Mouse (Mus musculus) forelimb bud, embryonic 11.5 days (tissue): ENCODE measurements around the gene Syne3.

Experiments used
- DNase-seq: peaks from one replicate; pipeline ENCODE4 v3.0.0-alpha.2; 2012; ENCODE audit warnings: low read depth, low spot score

Gene Syne3

DNA sequence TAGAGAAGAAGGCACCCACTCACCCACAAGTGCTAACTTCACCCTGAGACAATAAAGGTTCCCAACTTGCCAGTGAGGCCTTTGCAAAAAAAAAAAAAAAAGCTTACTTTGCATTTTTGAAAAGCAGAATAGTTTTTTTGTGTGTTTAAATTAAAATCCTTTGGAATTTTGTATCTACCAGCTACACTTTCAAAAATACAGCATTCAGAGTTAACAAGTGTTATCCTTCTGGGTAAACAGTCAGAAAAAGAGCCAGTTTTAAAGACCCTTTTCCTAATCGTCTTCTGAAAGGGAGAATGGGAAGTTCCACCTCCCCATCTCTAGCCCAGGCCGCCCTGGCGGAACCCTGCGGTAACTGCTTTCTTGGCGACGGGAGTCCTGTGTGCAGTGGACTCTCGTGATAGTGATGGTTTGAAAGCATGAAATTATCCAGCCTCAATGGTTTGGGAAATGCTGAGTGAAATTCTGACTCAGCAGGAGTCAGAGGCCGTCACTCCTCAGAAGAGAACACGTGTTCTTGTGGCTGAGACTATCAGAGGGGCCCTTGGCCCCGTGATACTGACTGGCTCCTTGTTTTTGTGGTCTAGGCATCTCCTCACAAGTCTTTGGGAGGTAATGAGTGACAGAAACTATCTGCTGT lies 16.5 kb upstream of the Syne3 start:
- DNase-seq = no peak

DNA sequence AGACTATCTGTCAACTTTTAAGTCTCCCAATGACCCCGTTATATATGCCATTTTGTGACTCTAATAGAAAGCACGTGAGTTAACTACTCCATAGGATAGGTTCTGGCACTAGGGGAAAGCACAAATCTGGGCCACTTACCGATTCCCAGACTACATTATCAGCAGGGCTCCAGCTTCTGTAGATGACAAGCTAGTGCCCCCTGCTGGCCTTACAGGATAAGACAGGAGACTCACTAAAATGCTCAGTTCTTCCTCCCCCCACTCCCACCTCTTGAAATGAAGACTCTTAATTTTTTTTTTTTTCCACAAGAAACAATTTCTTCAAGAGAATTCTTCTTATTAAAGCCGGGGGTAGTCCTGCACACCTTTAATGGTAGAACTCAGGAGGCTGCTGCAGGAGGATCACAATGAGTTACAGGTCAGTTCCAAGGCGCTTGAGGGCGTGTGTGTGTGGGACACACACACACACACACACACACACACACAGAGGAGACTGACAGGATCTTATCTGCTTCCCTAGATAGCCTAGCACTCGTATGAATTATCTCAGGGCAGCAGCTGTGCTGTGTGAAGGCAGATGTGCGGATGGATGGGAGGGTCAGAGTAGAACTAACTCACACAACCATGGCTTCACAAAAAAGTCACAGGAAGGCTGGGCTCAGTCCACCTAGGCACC lies 15.8 kb upstream of the Syne3 start:
- peak; percentile 68 for DNase-seq

DNA sequence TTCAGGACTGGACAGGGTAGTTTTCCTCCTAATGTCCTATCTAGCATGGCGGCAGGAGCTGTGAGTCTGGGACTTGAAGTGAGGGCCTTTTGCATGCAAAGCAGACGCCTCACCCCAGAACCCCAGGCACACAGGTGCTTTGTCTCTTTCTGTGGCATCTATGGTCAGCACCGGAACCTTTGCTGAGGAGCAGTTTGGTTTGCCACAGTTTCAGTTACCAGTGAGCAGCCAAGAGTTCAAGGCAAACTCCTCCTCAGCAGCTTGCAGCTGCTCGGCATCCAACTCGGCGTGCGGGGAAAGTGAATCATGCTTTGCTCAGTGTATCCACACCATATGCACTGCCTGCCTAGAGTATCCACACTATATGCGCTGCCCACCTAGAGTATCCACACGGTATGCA lies 13.2 kb upstream of the Syne3 start:
- DNase-seq = no peak

DNA sequence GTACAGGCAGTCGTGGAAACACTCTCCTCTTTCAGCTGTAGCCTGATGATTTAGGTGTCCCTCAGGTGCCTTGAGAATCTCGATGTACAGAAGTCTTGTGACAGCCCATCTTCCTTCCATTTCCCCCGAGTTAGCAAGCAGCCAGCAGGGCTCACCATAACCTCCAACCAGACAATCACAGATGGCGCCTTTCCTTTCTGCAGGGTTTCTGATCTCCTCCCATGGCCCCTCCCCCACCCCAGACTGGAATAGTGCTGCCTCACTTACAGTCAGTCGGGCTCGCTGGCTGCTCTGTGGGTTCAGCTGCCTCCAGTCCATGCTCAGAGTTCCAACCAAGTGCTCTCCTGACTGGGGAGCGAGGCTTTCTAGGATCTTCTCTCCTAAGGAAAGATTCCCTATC lies 12.5 kb upstream of the Syne3 start:
- no peak for DNase-seq

DNA sequence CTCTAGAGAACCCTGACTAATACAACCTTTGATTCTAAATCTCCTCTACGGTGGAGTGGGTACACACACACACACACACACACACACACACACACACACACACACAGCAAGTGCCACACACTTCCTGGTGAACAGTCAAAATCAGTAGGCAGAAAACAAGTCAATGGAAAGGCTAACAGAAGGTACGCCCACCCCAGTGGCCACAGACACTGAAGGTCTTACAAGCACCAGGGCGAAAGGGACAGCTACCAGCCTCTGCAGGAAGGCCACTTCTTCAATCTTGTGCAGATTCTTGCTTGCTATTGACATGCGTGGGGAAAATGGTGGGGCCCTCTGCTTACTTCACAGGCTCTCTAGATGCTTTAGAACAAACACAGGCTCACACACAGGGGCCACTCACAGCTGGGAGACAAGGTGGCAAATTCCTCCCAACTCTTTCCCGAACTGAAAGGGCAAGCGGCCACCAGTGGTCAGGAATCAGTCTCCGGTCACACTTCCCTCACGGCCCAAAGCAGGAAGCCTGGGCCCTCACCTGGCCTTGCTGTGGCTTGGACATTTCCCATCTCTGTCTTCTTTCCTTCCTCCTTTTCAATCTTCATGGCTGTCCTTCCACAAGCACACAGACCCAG lies 11.9 kb upstream of the Syne3 start:
- DNase-seq = no peak

DNA sequence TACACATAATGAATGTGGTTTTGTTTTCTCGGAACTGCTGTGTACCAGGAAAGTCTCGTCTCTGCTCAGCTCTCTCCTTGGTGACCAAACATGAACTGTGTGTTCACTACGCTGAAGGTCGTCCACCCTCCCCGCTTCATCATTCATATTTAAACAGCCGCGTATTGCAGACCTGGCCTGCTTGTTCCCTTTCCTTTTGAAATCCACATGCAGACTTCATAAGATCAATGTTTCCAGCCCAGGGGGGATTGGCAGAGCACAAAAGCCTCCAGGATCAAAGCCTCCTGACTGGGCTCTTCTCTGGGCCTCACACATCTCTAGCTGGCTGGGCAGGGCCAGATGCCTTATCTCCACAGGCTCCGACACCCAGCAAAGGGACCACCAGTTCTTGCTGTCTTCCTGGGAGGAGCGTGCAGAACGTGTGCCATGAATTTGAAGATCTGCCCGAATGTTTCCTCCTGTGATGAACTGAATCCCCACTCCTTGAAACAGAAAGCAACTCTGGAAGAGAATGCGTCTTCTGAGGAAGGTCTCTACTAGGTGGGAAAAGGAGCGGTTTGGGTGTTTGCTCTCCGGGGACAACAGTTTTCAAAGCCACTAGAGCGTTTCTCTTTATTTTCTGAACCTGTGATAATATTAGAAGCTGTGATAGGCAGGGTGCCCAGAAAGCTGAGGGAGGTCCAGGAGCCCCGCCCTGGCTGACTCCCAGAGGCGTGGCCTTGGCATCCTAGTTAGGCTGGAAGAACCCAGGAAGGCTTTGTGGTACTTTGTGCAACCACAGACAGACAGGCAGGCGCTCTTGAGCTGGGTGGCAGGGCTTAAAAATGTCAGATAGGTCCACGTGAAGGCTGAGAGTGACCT lies 10.0 kb upstream of the Syne3 start:
- no peak for DNase-seq

DNA sequence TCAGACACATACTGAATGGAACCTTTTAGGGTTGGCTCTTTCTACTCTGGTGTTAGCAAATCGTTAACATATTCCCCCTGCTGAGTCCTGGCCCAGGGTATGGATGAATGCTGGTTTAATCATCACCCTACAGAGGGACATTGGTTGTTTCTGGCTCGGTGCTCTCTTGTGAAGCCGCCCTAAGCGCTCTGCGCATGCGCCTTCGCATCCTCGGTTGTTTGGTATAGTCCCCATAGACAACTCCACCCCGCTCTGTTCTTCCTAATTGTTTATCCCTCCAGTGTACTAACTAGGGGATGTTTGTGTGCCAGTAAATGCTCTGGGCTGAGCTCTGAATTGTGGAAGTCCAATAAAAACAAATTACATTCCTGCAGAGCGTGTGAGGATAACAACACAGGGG lies 7.0 kb upstream of the Syne3 start:
- DNase-seq = no peak

DNA sequence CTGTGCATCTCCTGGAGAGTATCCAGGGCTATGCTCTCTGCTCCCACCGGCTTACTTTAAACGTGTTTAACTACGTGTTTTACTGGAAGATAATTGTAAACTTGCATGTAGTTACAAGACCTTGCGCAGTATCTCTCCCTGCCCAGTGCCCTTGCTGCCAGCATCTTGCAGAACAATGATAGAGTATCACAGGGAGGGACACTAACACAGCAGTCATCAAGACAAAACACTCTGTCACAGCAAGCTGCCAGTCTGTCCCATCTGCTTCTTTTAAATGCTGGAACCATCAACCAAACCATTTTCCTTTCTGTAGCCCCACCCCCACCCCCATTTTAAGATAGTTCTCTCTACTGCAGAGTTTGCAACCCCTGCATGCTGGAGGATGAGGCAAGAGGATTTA lies 6.6 kb upstream of the Syne3 start:
- no peak for DNase-seq

DNA sequence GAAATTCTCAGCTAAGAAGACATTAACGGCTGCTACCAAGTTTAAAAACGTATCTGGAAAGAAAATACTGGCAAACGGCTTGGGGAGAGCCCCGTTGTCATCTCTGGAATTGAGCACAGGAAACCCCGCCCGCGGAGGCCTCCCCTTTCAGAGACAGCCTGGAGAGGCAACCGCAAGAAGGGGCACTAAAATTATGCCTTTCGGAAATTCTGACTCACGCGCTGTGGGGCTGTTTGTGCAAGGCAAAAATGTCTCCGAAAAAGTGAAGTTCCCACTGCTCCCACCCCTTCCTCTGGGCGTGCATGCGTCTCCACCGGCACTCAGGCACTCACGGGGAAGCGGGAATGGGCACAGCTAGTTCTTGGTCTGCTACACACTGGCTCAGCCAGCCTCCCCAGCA lies 3.5 kb upstream of the Syne3 start:
- DNase-seq = no peak

DNA sequence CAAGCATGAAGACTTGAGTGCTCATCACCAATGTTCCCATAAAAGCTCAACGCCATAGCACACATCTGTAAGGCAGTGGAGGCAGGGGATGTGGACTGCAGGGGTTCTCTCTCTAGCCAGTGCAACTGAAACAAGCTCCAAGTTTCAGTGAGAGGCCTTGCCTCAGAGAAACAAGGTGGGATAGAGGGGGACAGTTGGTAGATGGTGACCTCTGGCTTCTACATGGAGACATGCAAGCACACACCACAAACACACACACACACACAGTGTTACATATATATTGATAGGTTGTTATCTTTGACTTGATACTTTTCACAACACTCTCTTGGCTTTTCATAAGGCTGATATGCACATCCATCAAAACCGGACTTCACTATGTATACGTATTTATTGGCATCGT lies 2.7 kb upstream of the Syne3 start:
- DNase-seq = no peak

DNA sequence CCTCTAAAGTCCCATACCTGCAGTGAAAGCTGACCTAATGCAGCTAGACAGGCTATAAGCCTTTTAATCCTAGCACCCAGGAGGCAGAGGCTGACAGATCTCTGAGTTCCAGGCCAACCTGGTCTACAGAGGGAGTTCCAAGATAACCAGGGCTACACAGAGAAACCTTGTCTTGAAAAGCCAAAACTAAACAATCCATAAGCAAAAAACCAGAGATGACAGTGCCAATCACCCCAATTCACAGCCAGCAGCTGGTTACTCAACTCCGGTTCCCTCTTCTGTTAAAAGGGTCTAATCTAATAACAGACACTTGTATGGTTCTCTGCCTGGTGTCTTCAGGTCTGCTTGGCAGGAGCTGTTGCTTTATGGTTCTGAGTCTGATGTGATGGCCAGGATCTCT lies 2.0 kb upstream of the Syne3 start:
- DNase-seq = no peak

DNA sequence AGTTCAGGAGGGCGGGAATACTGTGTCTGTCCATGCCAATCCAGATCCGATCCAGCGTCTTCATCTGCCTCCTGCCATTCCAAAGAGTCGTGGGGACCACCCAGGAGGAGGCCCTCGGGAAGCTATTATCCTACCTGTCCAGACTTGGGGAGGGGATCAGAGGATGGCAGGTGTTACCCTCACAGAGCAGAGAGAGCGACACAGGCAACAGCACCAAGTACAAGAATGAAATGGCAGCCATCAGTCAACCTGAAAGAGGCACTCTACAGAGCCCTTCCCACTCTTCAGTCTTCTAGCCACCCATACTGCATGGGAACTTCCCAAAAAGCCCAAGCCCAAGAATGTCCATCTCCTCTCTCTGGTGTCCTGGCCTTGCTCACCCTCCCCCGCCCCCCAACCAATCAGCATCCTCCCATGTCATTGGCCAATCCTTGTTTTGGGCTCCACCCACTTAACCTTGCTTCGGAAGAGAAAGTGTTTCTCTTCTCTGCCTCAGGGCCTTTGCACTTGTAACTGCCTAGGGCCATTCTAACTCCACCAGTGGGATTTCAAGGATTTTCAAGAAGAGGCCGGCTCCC lies 693 bp upstream of the Syne3 start:
- DNase-seq = no peak

DNA sequence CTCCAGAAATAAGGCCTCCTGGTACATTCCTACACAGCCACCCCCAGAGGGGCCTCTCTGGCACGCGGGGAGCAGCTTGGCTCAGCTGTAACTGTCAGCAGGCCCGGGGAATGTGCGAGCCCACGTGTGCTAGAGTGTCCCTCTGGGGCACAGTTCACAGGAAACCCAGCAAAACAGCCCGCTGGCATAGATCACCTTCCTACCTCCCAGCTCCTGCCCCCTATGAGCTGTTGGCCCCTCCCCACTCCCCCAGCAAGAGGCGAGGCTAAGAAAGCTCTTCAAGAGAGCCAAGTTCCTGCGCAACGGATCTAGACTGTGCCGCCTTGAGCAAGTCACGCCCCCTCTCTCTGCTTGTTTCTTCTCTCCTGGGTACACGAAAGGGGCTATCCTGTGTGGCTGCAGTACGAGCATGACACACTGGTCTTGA lies 844 bp downstream of the Syne3 start:
- peak; percentile 57 for DNase-seq

DNA sequence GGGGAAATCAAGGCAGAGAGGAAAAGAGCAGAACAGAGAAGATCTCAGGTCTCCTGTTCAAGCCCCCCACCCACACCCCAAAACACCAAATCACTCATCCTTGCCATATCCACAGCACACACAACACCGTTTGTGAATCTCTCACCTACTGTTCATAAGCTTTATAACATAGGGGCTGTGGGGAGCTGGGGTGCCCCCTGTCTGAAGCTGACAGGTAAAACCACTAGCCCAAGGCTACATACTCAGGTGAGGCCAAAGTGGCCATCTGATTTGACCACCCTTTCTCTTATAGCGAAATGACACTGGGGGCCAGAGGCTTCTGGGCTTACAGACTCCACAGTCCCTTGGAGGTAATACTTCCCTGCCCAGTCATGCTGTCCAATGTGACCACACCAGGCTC lies 1.5 kb downstream of the Syne3 start:
- no peak for DNase-seq

DNA sequence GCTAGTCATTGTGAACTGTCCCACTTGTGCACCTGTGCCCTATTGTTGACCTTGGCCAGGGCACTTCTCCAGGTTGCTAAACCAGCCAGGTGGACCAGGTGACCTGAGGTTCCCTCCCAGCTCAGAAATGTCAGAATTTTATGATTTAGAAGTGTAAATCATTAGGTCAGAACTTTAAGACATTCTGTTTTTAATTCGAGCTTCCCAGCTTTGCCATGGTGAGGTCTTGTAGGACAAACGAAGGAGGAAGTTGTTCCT lies 4.0 kb downstream of the Syne3 start:
- DNase-seq = no peak

DNA sequence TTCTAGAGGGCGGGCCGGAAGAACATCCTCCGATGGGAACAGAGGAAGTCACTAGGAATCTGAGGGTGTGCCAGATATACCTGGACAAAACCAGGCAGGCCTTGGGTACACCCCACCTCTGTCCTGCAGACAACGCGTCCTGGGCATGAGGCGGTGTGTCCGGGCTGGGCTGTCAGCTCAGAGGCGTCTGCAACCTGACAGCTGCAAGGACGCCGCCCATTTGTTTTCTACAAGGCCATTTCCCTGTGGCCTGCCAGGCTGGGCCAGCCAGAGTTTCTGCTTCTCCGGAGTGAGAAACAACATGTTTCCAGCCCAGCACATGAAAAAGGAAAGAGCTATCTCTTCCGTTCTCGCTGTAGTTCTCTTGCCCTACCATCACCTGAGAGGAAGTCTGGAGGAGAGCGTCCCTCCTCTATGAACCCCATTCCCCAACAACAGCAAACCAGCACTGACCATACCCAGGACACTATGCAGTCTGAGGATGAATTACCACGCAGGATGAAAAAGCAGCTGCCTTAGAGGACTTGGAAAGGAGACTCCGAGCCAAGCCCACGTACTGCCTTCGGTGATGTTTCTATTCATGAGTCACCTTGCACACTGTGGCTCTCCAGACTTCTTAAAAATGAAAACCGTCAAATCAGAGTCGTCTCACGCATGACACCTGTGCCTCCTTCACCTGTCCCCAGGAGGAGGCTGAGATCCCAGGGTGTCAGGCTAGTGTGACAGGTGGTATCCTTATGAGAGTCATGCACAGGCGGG lies 4.5 kb downstream of the Syne3 start:
- DNase-seq = no peak

DNA sequence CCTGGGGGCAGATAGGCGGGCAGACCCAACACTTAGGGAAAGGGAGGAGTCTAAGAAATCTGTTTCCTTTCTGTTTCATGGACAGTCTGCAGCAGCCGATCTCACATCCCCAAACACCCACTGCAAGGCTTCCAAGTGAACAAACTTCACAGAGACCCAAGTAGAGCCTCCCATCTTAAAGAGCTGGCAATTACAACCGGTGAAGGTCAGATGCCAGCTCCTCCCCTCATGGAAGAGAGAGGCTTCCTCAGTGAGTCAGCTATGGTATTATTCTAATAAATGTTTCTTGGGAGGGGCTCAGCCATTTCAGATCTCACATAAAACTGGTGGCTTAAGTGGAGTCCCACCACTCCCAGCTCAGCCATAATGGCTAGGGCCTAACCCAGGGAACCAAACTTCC lies 5.9 kb downstream of the Syne3 start:
- no peak for DNase-seq

DNA sequence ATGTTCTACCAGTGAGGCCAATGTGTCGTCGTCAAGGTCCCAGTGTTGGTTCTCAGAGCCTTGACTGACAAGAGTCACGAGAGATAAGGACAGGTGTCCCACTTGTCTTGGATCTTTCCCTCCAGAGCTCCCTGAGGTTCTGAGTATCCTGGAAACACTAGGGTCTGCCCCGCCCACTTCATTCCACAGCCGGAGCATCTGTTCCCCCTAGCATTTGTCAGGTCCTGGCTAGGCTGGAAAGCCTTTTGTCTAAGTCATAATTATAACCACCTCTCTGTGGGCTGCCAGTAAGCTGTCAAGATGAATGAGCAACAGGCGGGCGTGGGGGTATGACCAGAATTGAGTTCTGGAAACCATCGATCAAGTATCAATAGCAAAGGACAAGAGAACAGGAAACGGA lies 6.5 kb downstream of the Syne3 start:
- DNase-seq = no peak

DNA sequence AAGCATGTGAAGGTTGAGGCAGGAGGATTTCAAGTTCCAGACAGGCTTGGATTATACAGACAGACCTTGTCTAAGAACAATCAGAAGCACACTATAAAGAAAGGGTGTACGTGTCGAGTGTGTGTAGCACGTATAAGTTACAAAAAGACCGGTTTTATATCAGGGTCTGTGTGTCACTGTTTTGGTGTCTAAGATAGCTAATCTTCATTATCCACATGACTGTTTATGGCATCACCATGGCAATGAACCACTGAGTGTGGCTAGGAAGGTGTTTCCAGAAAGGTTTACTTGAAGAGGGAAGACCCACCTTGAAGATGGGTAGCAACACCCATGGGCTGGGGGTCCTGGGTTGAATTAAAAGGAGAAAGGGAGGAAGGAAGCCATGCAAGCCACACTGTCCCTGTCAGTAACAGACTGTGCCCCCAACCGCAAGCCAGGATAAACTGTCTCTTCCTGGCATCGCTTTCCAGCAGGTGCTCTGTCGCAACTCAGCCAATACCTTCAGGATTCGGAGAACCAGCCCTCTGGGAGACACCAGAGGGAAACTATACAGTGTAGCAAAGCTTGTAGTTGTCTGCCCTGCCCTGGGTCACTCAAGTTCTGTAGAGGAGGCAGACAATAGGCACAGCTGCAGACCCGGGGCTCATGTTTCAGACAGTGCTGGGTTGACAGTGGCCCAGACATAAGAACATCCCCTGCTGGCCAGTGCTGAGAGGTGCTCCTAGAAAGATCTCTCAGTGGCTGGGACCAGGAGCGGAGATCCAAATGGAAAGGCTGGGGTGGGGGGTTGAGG lies 7.1 kb downstream of the Syne3 start:
- DNase-seq = no peak

DNA sequence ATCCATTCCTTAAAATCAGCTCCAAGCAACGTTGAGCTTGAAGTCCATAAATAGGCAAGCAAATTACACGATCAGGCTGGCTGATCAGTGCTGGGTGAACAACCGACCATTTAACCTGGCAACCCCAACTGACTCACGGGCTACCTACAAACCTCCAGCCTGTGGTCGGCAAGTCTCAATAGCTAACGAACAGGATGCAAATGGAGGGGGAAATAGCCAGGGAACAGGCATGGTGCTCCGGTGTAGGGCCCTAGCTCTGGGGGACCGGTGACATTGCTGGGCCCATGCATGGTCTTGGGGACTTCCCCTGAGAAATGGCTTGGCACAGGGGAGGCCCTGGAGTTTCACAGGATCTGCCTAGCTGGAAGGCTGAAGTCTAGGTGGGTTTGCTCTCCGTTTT lies 8.3 kb downstream of the Syne3 start:
- DNase-seq = no peak
